Mouse (Mus musculus) thymus, adult 2 months (tissue): ENCODE data around the gene 4930544D05Rik.

Experiments
- CTCF ChIP-seq: fragments of 200-500 bp; IDR thresholded peaks from 2 replicates; pipeline ENCODE4 v1.5.1; 2012; ENCODE audit warnings: mild to moderate bottlenecking, control low read depth, low read length, moderate library complexity, borderline replicate concordance; ENCODE audit not compliant: control insufficient read depth, poor library complexity, insufficient read depth; ENCODE audit errors: extremely low read depth
- POLR2A ChIP-seq: fragments of 200-500 bp; IDR thresholded peaks from 2 replicates; pipeline ENCODE4 v1.6.1; 2012; ENCODE audit warnings: mild to moderate bottlenecking, low read length, control low read depth, moderate library complexity; ENCODE audit not compliant: control insufficient read depth, poor library complexity, insufficient read depth; ENCODE audit errors: extremely low read depth

DNA sequence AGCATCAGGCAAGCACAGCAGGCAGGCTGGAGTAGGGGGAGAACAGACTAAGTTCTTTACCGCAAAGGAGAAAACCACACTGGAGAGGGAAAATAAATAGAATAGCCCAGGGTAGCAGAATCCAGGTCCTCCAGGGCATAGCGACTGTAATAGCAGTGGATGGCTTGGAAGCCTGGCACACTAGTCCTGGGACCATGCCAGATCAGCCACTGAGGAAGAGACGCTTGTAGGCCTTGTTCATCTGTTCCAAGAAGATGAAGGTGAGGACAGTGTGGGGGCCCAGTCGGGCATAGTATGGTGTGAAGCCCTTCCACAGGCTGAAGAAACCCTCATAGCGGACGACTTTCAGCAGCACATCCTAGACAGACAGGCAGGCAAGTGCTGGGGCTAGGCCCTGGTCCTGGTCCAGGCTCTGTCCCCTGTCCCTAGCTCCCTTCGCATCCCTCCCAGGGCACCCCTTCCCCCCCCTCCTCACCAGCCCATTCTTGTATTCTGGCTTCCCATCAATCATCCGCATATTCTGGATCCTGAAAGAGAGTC is 29.0 kb downstream of the 4930544D05Rik start:
- TF ChIP-seq CTCF = no peak
- TF ChIP-seq POLR2A = no peak
